Mouse (Mus musculus) megakaryocyte, embryonic 14.5 days (primary cell): Measurements from ENCODE around the gene Med13. TPM values are rescaled to one million over a fixed set of nuclear protein-coding genes. Genes with fewer than 3 reads are reported as not detected.
A peak's percentile ranks its signal among the peaks of the same experiment; 100 is the strongest.

ENCODE experiments used
- H3K27me3 ChIP-seq: replicated peaks from 2 replicates; pipeline ENCODE3; 2012; ENCODE audit warnings: inconsistent platforms
- H3K36me3 ChIP-seq: replicated peaks from 2 replicates; pipeline ENCODE3; 2012; ENCODE audit warnings: low read length, inconsistent platforms, mixed read lengths
- H3K4me1 ChIP-seq: 2 replicates; pipeline ENCODE4 v1.6.1; 2012; ENCODE audit warnings: inconsistent platforms
- H3K4me3 ChIP-seq: replicated peaks from 2 replicates; pipeline ENCODE3; 2012; ENCODE audit warnings: moderate library complexity, mild to moderate bottlenecking, inconsistent platforms
- H3K9me3 ChIP-seq: 2 replicates; pipeline ENCODE4 v1.6.1; 2012; ENCODE audit warnings: inconsistent platforms
- FLI1 ChIP-seq: IDR thresholded peaks from 2 replicates; pipeline ENCODE4 v1.6.1; 2012; ENCODE audit warnings: low read length, inconsistent platforms, mixed read lengths
- GATA1 ChIP-seq: IDR thresholded peaks from 3 replicates; pipeline ENCODE4 v1.6.1; 2012; ENCODE audit warnings: mixed read lengths, low read length, inconsistent platforms, borderline replicate concordance
- polyA plus RNA-seq: library from polyadenylated mRNA; stranded (reverse); fragments of >175 nt; gene quantifications from 2 replicates; pipeline ENCODE4 v1.2.3, GENCODE M21; 2012; ENCODE audit warnings: low replicate concordance; ENCODE audit not compliant: insufficient read depth

Gene Med13
- polyA plus RNA-seq, 1 experiment, result 0.46 TPM

- Histone ChIP-seq H3K36me3 (no peaks in the 10 kb centered on the region), H3K4me1 (peaks cover 10% of the 10 kb centered on the region), H3K27me3 (peaks cover 28% of the 10 kb centered on the region), H3K9me3 (no peaks in the 10 kb centered on the region), H3K4me3 (peak overlapping the region; percentile 50)
- TF ChIP-seq GATA1 (no peak), FLI1 (no peak)
Measured at GRCm38 (mm10) chr11:86380521-86381238, 23.3 kb upstream of the Med13 start.

- Histone ChIP-seq H3K9me3 (no peaks in the 10 kb centered on the region), H3K27me3 (peaks cover 38% of the 10 kb centered on the region), H3K4me3 (no peak overlapping the region), H3K4me1 (peaks cover 10% of the 10 kb centered on the region), H3K36me3 (no peaks in the 10 kb centered on the region)
- TF ChIP-seq GATA1 (no peak), FLI1 (no peak)
Measured at GRCm38 (mm10) chr11:86378981-86379380, 21.6 kb upstream of the Med13 start.

GRCm38 (mm10) chr11:86377841-86378240 is 20.4 kb upstream of the Med13 start:
- TF ChIP-seq GATA1, result no peak
- TF ChIP-seq FLI1, result no peak
- Histone ChIP-seq H3K27me3 (peaks cover 41% of the 10 kb centered on the region), H3K9me3 (no peaks in the 10 kb centered on the region), H3K4me1 (peaks cover 10% of the 10 kb centered on the region), H3K4me3 (no peak overlapping the region), H3K36me3 (no peaks in the 10 kb centered on the region)

- no peaks in the 10 kb centered on the region for H3K36me3 ChIP-seq
- no peak overlapping the region for H3K4me3 ChIP-seq
- no peak for TF ChIP-seq GATA1
- TF ChIP-seq FLI1, result no peak
- peaks cover 32% of the 10 kb centered on the region for H3K27me3 ChIP-seq
- peaks cover 12% of the 10 kb centered on the region for H3K4me1 ChIP-seq
- no peaks in the 10 kb centered on the region for H3K9me3 ChIP-seq
Measured at GRCm38 (mm10) chr11:86376707-86377106, 19.3 kb upstream of the Med13 start.

GRCm38 (mm10) chr11:86375086-86375485 is 17.7 kb upstream of the Med13 start:
- Histone ChIP-seq H3K27me3 (peaks cover 24% of the 10 kb centered on the region), H3K4me1 (peaks cover 7% of the 10 kb centered on the region; the same call in 1 of the 2 replicates), H3K9me3 (no peaks in the 10 kb centered on the region), H3K4me3 (no peak overlapping the region), H3K36me3 (no peaks in the 10 kb centered on the region)
- TF ChIP-seq GATA1 (no peak), FLI1 (no peak)

GRCm38 (mm10) chr11:86371266-86371665 is 13.9 kb upstream of the Med13 start:
- Histone ChIP-seq H3K27me3 (peaks cover 17% of the 10 kb centered on the region), H3K4me1 (peaks cover 12% of the 10 kb centered on the region), H3K4me3 (no peak overlapping the region), H3K36me3 (no peaks in the 10 kb centered on the region), H3K9me3 (no peaks in the 10 kb centered on the region)
- TF ChIP-seq FLI1, result no peak
- TF ChIP-seq GATA1, result no peak

GRCm38 (mm10) chr11:86369860-86370259 is 12.5 kb upstream of the Med13 start:
- H3K9me3 ChIP-seq, result no peaks in the 10 kb centered on the region
- H3K4me3 ChIP-seq, result no peak overlapping the region
- TF ChIP-seq GATA1, result no peak
- no peak for TF ChIP-seq FLI1
- H3K36me3 ChIP-seq, result no peaks in the 10 kb centered on the region
- peaks cover 12% of the 10 kb centered on the region for H3K4me1 ChIP-seq
- peaks cover 10% of the 10 kb centered on the region for H3K27me3 ChIP-seq

GRCm38 (mm10) chr11:86369003-86369402 is 11.6 kb upstream of the Med13 start:
- Histone ChIP-seq H3K4me1 (peaks cover 15% of the 10 kb centered on the region), H3K27me3 (peaks cover 13% of the 10 kb centered on the region), H3K9me3 (no peaks in the 10 kb centered on the region), H3K36me3 (no peaks in the 10 kb centered on the region), H3K4me3 (no peak overlapping the region)
- TF ChIP-seq GATA1 (no peak), FLI1 (no peak)

GRCm38 (mm10) chr11:86364709-86365452 is 7.5 kb upstream of the Med13 start:
- peaks cover 7% of the 10 kb centered on the region for H3K4me1 ChIP-seq
- peaks cover 22% of the 10 kb centered on the region for H3K27me3 ChIP-seq
- TF ChIP-seq GATA1 (no peak), FLI1 (no peak)
- H3K4me3 ChIP-seq, result no peak overlapping the region
- H3K9me3 ChIP-seq, result no peaks in the 10 kb centered on the region
- H3K36me3 ChIP-seq, result no peaks in the 10 kb centered on the region

GRCm38 (mm10) chr11:86357984-86358528 is 654 bp upstream of the Med13 start:
- no peaks in the 10 kb centered on the region for H3K9me3 ChIP-seq
- TF ChIP-seq GATA1 (no peak), FLI1 (no peak)
- H3K4me1 ChIP-seq, result peaks cover 29% of the 10 kb centered on the region
- H3K27me3 ChIP-seq, result peaks cover 14% of the 10 kb centered on the region
- H3K36me3 ChIP-seq, result peaks cover 22% of the 10 kb centered on the region
- H3K4me3 ChIP-seq, result peak overlapping the region; percentile 100
